Mouse (Mus musculus): ENCODE data around the gene Ccnj.

Gene Ccnj

GRCm38 (mm10) chr19:40830703-40831415 lies at the start of gene Ccnj:
Ccnj (plus strand) TSS chr19:40831279.
- peak; percentile 95 for DNase-seq

GRCm38 (mm10) chr19:40788004-40788714 lies 42.9 kb upstream of the Ccnj start:
- no peak for DNase-seq

GRCm38 (mm10) chr19:40788715-40789084 lies 42.4 kb upstream of the Ccnj start:
- DNase-seq = no peak

- no peak for DNase-seq
Observed at GRCm38 (mm10) chr19:40805176-40805737, 25.8 kb upstream of the Ccnj start.

- DNase-seq = no peak
Observed at GRCm38 (mm10) chr19:40809858-40810257, 21.2 kb upstream of the Ccnj start.

GRCm38 (mm10) chr19:40811840-40812239 lies 19.2 kb upstream of the Ccnj start:
- no peak for DNase-seq

- DNase-seq = no peak
Observed at GRCm38 (mm10) chr19:40812778-40813177, 18.3 kb upstream of the Ccnj start.

GRCm38 (mm10) chr19:40813385-40813784 lies 17.7 kb upstream of the Ccnj start:
- DNase-seq = no peak

- no peak for DNase-seq
Observed at GRCm38 (mm10) chr19:40815645-40816183, 15.4 kb upstream of the Ccnj start.

- no peak for DNase-seq
Observed at GRCm38 (mm10) chr19:40817901-40818532, 13.1 kb upstream of the Ccnj start.

GRCm38 (mm10) chr19:40818764-40819163 lies 12.3 kb upstream of the Ccnj start:
- DNase-seq = no peak

GRCm38 (mm10) chr19:40821306-40821825 lies 9.7 kb upstream of the Ccnj start:
- no peak for DNase-seq

- no peak for DNase-seq
Observed at GRCm38 (mm10) chr19:40825636-40826035, 5.4 kb upstream of the Ccnj start.

GRCm38 (mm10) chr19:40826735-40827134 lies 4.3 kb upstream of the Ccnj start:
- no peak for DNase-seq

- no peak for DNase-seq
Observed at GRCm38 (mm10) chr19:40830198-40830597, 881 bp upstream of the Ccnj start.

- DNase-seq = peak; percentile 74
Observed at GRCm38 (mm10) chr19:40831416-40832201, 530 bp downstream of the Ccnj start.

GRCm38 (mm10) chr19:40832361-40832760 lies 1.3 kb downstream of the Ccnj start:
- DNase-seq = no peak

- no peak for DNase-seq
Observed at GRCm38 (mm10) chr19:40834436-40834835, 3.4 kb downstream of the Ccnj start.

- no peak for DNase-seq
Observed at GRCm38 (mm10) chr19:40838205-40838604, 7.1 kb downstream of the Ccnj start.

- DNase-seq = no peak
Observed at GRCm38 (mm10) chr19:40840303-40840702, 9.2 kb downstream of the Ccnj start.

GRCm38 (mm10) chr19:40841083-40841482 lies 10.0 kb downstream of the Ccnj start:
- no peak for DNase-seq

GRCm38 (mm10) chr19:40841593-40841992 lies 10.5 kb downstream of the Ccnj start:
- DNase-seq = peak; percentile 30
